Mouse (Mus musculus) cerebral cortex, adult 2 months (tissue): ENCODE results near the gene Tmem217.

ENCODE experiments used
- WGBS: fragments of 180-500 bp; shearing (Covaris S2); methylation state at CpG from one replicate; pipeline ENCODE4 v1.1.7; 2018; 5-methylcytosine and 5-hydroxymethylcytosine counted together

The Tmem217 gene

DNA sequence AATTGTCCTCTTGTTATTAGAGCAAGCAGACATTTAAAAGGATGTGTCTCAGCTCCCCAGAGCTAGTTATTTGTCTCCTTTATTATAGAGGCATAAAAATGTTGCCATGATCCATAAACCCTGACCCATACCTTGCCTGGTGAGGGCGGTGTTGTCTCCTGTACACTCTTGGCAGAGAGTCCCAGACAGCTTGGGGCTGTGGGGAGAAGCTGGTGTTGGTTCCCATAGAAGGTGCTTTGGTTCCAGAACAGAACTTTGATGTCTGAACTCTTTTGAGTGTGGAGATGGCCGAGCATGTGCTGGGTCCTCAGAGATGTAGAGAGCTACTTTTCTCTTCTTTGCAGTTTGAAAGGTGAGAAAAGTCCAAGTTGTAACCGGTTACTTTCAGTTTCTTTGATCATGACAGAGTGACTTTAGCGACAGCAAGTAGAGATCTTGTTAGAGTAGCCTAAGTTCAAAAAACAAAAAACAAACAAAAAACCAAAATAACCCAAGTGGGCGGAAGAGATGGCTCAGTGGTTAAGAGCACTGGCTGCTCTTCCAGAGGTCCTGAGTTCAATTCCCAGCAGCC is at the start of gene Tmem217:
Tmem217 (minus strand) TSS at position 224 of the 571 bp plus-strand sequence.
- WGBS, result 84% methylated on average over 5 of the region's 5 CpGs

DNA sequence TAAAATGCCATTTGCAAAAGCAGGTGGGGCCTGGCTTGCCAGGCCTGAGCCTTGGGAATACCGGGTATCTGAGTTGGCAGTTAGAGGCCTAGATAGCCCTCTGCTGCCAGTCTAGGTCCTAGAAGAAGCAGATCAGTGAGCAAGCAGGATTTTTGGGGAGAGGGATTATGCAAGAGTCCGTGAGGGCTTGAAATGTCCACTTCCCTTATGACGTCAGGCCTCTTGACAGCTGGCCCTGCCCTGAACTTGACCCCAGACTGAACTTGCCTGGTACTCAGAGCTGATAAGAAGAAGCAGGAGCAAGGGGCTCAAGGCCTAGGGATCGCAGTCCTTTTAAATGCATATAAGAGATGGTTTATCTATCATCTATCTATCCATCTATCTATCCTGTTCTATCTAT is 49.2 kb upstream of the Tmem217 start:
- WGBS, result 89% methylated on average over 4 of the region's 4 CpGs

DNA sequence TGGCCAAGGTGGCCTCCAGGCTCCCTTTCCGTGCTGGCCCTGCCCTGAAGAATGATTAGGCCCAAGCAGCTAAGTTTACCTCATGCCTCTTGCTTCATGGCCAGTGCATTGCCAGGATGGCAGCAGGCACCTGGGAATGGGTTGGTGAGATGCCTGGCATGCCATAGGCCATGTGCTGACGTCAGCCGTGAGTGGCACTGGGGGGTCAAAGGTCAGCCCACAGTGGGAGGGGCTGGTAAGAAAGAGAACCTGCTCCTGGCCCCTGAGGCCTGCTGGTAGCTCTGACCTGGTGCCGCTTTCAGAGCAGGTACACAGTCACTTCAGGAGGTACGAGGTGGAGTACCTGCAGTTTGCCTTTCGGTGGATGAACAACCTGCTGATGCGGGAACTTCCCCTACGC is 47.4 kb upstream of the Tmem217 start:
- WGBS, result 90% methylated on average over 8 of the region's 8 CpGs

DNA sequence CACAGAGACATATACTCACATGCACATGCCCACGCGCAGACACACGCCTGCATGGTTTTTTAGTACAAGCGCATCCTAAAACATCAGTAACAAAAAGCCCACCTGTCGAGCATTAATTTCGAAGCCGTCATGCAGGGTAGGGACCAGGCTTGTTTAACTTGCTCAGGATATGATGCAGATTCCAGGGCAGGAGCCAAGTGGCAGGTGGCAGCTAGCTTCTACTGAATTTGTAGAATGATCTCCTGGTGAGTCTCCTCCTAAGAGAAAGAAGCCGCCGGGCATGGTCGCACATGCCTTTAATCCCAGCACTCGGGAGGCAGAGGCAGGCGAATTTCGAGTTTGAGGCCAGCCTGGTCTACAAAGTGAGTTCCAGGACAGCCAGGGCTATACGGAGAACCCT is 46.9 kb upstream of the Tmem217 start:
- 89% methylated on average over 14 of the region's 14 CpGs for WGBS

DNA sequence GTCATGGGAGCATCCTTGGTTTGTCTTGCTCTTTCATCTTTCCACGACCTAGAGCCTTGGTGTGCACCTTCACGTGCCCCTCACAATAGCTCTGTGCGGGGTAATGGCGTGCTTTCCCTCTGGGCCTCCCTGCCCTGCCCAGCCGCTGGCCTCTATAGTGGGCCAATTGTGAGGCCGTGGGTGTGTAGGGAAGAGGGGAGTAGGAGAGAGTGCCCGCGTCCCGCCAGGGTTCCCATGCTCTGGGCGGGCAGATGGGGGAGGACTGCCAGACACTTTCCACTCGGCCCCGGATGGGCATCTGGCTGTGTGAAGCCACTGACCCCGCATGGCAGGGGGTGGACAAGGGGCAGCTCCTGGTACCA is 44.6 kb upstream of the Tmem217 start:
- WGBS, result 80% methylated on average over 13 of the region's 13 CpGs

DNA sequence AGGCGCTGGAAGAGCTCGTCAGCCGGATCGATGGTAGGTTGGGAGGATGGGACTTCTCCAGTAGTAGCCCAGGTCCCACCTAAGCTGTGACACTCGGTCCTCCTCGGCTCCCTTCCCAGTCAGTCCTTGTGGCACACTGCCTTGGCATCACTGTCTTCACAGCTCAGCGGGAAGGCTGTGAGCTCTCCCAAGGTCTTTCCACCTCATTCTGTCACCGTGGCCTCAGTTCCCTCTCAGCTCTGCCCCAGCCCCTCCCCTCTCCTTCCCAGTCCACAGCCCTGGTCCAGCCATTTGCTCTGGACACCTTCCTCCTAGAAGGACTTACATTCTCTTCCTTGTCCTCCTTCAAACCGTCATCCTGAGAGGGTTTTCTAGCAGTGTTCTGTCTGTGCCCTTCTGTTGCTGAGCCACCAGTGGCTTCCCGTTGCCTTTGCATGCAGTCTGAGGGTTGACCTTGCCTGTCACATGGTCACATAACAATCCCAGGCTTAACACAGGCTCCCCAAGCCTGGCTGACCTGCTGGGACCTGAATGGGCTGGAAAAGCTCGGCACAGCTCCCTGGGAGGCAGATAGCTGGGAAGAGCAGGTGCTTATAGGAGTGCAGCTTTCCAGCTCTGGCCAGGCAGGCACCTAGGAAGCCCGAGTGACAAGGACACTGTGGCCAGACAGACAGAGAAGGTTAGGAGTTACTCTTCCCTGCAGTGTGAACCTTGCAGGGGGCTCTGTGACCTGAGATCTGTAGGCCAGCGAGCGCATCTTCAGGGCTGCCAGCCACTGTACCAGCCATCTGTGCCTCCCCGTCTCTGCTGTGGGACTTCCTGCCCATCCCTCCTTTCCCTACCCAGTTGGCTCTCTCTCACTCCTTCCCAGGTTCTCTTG is 43.9 kb upstream of the Tmem217 start:
- 86% methylated on average over 15 of the region's 15 CpGs for WGBS

DNA sequence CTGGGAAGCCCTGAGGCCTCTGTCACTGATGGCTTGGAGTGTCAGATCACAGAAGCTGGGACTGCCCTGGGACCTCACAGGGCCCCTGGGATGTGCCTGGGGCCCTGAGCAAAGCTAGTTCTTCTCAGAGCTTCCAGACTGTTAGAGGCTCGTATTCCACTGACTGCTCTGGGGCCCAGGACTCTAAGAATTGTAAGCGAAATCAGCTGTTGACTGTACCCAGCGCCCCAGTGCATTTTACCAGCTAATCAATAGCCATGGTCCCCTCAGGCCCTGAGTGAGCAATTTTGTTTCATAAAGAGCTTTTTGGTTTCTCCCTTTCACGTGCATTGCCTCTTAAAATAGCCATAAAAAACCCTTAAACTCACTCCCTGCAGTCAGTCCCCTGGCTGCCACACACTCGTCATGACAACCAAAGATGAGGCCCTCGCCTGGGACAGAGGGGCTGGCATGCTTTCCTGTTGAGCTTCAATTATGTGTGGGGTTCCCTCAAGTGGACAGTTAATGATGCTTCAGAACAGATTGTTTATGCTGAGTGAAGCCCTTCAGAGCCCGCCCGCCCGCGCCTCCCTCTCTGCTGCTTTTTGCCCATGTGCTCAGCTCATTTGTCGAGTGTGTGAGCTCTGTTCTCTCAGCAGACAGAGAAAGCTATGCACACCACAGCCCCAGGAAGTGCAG is 37.2 kb upstream of the Tmem217 start:
- WGBS, result 55% methylated on average over 11 of the region's 11 CpGs

DNA sequence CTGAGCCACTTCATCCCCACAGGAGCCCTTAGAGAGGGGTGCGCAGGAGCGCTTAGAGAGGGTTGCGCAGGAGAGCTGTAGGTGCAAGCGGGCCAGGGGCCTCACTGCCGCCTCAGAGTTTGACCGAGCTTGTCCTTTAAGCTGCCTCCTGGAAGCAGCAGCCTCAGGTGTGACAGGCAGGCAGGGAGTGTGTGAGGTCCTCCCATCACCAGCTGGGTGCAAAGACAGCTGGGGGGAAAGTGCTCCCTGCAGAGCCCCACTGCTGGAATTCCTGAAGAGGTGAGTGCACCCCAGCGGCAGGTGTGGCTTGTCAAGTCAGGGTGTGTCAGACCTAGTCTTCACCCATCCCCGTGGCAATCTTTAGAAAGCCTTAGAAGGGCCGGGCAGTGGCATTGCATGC is 34.7 kb upstream of the Tmem217 start:
- 91% methylated on average over 9 of the region's 9 CpGs for WGBS

DNA sequence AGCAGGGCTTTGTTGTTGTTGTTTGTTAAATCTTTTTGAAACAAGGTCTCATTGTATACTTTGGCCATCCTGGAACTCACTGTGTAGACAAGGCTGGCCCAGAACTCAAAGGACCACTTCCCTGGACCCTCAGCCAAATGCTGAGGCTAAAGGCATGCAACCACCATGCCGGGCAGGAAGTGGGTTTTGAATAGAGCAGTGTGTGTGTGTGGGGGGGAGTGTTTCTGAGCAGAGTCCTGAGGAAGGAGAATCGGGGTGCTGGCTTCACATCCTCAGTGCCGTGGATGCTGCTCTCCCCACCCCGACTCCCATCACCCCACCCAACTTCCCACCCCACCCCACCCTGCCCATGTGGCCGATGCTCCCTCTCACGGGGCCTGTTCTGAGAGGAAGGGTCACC is 33.3 kb upstream of the Tmem217 start:
- WGBS, result 85% methylated on average over 6 of the region's 6 CpGs

DNA sequence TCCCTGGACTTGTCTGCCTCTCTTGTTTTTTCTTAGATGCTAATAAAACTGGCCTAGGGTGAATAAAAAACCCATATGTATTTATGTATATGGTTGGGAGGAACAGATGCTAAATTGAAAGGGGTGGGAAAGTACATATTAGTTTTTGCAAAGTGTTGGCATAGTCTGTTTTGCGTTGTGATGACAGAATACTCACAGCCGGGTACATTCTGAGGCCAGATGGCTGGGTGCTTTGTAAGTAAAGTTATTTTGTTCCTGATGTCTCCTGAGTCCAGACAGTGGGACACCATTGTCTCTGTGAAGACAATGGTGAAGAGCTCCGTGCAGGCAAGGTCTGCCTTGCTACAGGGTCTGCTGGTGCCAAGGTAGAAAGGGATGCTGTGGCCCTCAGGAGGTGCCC is 32.6 kb upstream of the Tmem217 start:
- WGBS, result 50% methylated on average over 3 of the region's 3 CpGs

DNA sequence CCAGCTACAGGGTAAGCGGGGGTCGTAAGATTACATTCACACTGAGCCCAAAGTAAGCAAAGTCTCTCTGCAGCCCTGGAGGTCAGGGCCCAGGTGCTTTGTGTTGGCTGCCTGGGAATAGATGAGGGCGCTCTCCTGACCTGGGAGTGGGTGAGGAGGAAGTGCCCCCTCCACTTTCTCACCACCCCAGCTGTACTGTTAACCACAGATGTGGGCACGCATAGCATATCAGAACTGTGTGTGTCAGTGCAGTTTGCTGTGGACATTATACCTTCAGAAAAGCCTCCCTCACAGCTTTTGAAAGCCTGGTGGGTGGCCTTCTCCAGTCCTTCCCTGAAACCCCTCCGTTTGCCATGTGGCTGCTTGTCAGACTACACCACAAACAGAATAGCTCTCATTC is 32.1 kb upstream of the Tmem217 start:
- 68% methylated on average over 5 of the region's 5 CpGs for WGBS

DNA sequence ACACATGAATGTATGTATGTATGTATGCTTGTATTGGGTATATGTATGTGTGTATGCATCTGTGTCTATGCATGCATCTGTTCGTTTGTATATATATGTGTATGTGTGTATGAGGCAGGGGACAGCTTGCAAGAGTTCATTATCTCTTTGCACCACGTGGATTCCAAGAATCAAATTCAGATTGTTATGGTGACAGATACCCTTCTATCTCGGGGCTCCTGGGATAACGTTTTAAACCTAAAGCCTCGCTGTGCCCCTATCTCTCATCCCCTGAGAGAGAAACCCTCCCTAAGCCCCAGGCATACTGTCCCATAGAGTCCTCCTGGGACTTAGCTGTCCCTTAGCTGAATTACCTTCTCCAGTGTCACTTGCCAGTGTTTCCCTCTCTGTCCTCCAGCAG is 31.4 kb upstream of the Tmem217 start:
- WGBS, result 81% methylated on average over 5 of the region's 5 CpGs

DNA sequence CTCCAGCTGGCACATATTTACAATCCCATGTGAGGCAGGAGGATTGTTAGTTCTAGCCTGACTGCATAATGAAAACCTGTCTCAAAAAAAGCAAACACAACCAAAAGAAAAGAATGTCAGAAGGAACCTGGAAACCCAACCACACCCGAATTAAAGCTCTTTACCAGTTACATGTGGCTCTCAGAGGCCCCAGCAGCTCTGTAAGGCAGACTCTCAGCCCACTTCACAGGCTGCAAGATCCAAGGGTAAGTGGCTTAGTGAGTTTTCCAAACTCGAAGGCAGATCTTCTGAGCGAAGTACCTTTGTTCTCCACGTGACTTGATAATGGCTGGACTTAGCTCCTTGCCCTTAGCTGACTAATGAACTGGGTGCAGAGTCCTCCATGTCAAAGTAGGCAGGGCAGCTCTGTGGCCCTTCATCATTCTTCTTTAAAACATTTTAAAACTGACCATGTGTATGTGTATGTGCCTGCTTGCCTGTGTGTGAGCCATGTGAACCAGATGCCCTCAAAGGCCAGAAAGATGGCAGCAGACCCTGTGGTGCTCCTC is 27.5 kb upstream of the Tmem217 start:
- 90% methylated on average over 4 of the region's 4 CpGs for WGBS

DNA sequence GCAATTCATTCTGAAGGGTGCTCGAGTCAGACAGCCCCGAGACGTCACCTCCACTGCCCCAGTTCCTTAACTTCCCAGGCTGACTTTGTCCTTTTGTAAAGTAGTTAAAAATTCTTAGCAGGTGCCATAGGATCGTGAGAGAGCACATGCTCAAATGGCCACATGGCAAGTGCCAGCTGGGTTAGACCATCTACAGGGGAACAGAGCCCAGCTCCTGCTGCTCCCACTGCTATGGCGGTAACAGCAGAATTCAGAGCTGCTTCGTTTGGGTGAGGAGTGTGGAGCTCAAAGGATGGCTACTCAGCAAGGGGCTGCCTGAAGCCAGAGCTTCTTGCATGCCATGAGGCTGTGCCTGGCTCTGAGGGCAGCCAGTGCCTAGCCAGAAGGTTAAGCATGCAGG is 17.6 kb upstream of the Tmem217 start:
- 77% methylated on average over 6 of the region's 6 CpGs for WGBS

DNA sequence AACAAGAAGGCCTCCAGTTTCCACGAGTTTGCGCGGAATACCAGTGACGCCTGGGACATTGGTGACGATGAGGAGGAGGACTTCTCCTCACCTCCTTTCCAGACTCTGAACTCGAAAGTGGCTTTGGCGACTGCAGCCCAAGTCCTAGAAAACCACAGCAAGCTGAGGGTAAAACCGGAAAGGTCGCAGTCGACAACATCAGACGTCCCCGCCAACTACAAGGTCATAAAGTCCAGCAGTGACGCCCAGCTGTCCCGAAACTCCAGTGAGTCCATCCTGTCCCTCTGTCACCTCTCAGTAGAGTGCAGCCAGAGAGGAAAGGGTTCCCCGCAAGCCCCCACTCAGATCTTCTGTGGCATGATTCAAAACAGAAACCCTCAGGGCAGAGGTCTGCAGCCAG is 16.2 kb upstream of the Tmem217 start:
- WGBS, result 93% methylated on average over 15 of the region's 15 CpGs

DNA sequence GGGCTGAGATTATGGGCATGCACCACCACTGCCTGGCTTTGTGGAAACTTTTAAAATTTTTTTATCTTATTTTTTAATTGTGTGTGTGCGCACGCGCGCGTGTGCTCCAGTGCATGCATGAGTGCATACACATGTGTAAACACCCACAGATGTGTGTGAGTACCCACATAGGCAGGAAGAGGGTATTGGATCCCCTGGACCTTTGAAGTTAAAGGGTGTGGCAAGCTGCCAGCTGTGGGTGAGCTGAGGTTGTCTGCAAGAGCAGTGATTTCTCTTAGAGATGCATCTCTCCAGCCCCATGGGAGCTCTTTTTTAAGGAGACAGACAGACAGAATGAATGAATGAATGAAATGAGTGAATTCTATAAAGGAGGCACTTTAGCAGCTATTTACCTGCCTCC is 13.3 kb upstream of the Tmem217 start:
- WGBS, result 98% methylated on average over 5 of the region's 5 CpGs

DNA sequence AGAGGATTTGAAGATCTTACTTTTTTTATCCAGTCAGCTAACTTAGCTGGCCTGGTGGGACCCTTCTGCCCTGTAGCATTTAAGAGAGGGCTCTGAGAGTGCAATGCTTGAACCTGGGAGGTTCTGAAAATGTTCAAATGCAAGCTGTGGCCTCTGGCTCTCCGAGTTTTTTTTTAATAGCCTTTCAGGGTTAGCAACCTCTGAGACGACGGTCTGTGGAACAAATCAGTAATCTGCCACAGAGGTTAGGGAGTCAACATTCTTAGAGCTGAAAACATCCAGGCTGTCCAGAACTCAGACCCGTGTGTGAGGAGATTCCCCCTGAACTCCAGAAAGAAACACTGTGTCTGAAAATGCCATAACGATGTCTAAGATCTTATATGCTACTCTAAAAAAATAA is 6.3 kb upstream of the Tmem217 start:
- WGBS, result 87% methylated on average over 5 of the region's 5 CpGs

DNA sequence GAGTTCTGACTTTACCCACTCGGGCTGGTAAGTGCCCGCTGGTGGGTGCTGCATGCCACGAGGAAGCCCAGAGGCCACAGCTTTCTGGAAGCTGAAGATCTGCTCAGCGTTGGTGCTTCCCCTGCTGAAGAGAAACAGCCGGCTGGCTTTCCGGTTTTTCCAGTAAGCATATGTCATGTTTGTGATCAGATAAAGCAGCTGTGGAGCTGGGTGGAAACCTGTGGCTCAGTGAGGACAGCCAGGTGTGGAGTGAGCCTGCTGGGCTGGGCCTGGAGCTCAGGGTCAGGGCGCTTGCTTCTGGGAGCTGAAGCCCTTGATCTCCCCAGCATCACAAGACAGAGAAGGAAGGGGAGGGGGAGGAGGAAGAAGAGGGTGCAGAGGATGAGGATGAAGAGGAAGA is 4.7 kb upstream of the Tmem217 start:
- 80% methylated on average over 7 of the region's 7 CpGs for WGBS

DNA sequence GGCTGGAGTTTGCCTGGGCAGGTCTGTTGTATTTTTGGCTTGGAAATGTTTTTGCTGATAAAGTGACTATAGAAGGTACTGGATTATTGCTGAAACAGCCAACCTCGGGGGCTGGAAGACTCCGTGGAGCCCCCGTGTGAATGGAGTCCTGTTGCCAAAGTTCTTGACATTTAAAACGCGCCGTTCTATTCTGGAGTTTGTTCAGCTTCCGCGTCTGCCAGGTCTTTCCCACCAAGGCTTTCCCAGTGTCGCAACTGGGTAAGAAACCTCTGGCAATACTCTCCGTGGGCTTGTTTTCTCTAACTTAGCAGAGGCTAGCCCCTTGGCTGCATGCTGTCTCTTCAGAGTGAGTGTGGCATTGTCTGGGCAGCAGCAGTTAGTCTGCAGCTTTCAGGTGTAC is 4.3 kb upstream of the Tmem217 start:
- whole genome bisulfite sequencing, result 71% methylated on average over 10 of the region's 10 CpGs

DNA sequence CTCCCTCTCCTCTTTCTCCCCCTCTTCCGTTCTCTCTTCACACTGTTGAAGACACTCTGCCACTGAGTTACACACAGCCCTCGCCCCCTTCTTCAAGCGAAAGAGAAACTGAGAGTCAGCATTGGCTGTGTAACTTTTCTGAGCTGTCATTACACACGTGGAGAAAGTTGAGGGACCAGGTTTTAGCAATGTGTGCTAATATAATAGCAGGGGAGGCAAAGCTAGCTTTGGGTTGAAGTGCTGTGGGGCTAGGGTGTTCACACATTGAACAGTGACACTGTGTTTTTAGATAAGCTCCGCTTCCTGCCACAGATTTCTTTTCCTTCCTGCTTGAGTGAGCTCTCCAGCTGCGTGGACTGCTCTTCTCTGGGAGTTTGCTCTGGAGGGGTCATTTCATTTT is 1.2 kb downstream of the Tmem217 start:
- WGBS, result 35% methylated on average over 6 of the region's 6 CpGs

DNA sequence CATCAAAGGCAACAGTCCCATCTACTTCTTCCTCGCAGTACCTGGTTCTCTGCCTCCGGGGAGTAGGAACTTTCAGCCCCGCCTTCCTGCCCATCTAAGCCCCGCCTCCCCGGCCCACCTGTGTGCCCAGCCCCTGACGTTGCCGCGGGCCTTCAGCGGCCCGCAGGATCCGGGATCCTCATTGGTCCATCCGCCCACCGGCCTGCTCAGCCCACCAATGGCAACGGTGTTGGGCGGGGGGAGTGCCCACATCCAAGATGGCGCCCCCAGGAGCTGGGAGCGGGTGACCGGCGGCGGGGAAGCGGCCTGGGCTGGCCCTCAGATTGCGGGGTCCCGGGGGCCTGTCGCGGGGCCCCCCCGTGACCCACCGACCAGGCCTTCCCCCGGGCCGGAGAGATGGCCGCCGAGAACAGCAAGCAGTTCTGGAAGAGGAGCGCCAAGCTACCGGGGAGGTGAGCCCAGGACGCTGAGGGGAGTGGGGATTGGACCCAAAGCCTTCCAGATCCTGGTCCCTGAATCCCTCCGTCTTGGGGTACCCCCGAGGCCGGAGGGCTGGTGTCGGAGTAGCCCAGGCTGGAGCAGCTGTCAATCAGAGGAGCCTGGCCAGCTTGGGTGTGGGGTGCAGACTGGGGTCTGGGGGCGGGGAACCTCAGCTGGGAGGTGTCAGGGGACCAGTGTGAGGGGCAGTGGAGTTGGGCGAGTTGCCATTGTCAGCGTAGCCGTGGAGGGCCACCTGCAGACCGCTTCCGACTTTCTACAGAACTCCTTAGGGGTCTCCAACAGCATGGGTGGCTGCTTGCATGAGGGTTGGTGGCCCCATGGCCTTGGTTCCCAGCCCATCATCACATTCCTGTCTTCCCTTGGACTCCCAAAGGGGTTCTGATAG is 2.4 kb downstream of the Tmem217 start, which contains the start of the genes Gm17657 and Tbc1d22b:
Gm17657 (minus strand) TSS at position 96 of the 886 bp plus-strand sequence.
Tbc1d22b (plus strand) TSS at position 243 of the 886 bp plus-strand sequence.
- WGBS, result under 1% methylated on average over 44 of the region's 44 CpGs

DNA sequence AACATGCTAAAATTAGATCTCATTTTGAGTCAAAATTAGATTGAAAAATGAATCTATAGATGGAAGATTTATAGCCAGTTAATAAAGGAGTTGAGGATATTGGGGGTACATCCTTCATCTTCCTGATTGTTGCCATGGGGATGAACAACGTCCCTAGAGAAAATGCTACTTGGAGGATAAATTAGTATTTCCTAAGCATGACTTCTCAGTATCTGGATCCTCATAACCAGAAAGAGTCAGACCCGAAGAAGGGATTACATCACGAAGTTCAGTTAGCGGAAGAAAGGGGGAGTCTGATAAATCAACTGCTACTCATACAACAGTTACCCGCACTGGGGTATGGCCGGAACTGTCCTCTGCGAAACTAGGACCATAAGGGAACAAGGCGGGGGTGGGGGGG is 3.2 kb downstream of the Tmem217 start:
- WGBS, result 43% methylated on average over 8 of the region's 8 CpGs
